Mouse (Mus musculus) limb, embryonic 15.5 days (tissue): ENCODE results near the gene Gm47289. TPM values are rescaled to one million over a fixed set of nuclear protein-coding genes. Genes with fewer than 3 reads are reported as not detected.

Experiments
- ATAC-seq: fragments of 200-750 bp; cut with Nextera tagmentation; 2 replicates; pipeline ENCODE4 v1.8.0; 2017; ENCODE audit warnings: low read depth, moderate TSS enrichment; ENCODE audit not compliant: insufficient number of reproducible peaks, low FRiP score, low TSS enrichment
- H3K27ac ChIP-seq: fragments of 300-500 bp; sonication (generic); 2 replicates; pipeline ENCODE4 v1.5.1; 2015; ENCODE audit warnings: moderate library complexity, mild to moderate bottlenecking, inconsistent platforms
- H3K27me3 ChIP-seq: fragments of 300-500 bp; sonication (generic); 2 replicates; pipeline ENCODE4 v1.6.1; 2015; ENCODE audit warnings: inconsistent platforms
- H3K36me3 ChIP-seq: fragments of 300-500 bp; sonication (generic); 2 replicates; pipeline ENCODE4 v1.6.1; 2015; ENCODE audit warnings: inconsistent platforms
- H3K4me1 ChIP-seq: fragments of 300-500 bp; sonication (generic); 2 replicates; pipeline ENCODE4 v1.6.1; 2015; ENCODE audit warnings: inconsistent platforms
- H3K4me2 ChIP-seq: fragments of 300-500 bp; sonication (generic); 2 replicates; pipeline ENCODE4 v1.6.1; 2015; ENCODE audit warnings: mild to moderate bottlenecking, inconsistent platforms
- H3K4me3 ChIP-seq: fragments of 300-500 bp; sonication (generic); 2 replicates; pipeline ENCODE4 v1.5.1; 2015; ENCODE audit warnings: mild to moderate bottlenecking, inconsistent platforms
- H3K9ac ChIP-seq: fragments of 300-500 bp; sonication (generic); 2 replicates; pipeline ENCODE4 v1.6.1; 2015; ENCODE audit warnings: inconsistent platforms
- H3K9me3 ChIP-seq: fragments of 300-500 bp; sonication (generic); 2 replicates; pipeline ENCODE4 v1.6.1; 2016; ENCODE audit warnings: inconsistent platforms
- WGBS: fragments of 180-500 bp; shearing (Covaris S2); methylation state at CpG from one replicate; pipeline ENCODE4 v1.1.7; 2015; 5-methylcytosine and 5-hydroxymethylcytosine counted together
- polyA plus RNA-seq: library from polyadenylated mRNA; unstranded; fragments of >200 nt; fragmentation: Nextera tagmentation; extraction: Ambion mirVana; gene quantifications from 2 replicates; pipeline ENCODE4 v1.2.1, GENCODE M21; 2015

Gene Gm47289
- polyA plus RNA-seq, 1 experiment from 2014 or later, result not detected

DNA sequence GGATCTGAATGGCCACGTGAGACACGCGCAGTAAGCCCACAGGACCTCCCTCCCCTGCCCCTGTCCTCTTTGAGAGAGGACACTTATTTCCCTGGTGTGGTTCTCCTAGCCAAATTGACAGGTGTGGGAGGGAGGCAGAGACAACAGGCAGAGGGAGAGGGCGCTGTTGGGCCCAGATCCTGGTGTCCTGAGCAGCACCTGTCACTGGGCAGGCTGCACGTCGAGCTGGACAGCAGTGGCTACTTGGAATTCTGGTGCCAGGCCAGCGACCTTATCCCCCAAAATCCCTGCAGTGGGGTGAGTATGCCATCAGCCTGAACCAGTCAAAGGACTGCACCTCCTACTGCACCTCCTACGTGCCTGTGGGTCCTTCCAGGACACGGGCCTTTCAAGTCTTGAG lies 15.6 kb upstream of the Gm47289 start:
- no peaks in the 10 kb centered on the region for H3K27me3 ChIP-seq
- no peaks in the 10 kb centered on the region for H3K9me3 ChIP-seq
- H3K9ac ChIP-seq, result no peak overlapping the region
- no peaks in the 10 kb centered on the region for H3K4me1 ChIP-seq
- no peak overlapping the region for H3K4me2 ChIP-seq
- H3K4me3 ChIP-seq, result no peak overlapping the region
- WGBS, result 79% methylated on average over 9 of the region's 9 CpGs
- no peak overlapping the region for H3K27ac ChIP-seq
- H3K36me3 ChIP-seq, result no peaks in the 10 kb centered on the region
- no peak for ATAC-seq

DNA sequence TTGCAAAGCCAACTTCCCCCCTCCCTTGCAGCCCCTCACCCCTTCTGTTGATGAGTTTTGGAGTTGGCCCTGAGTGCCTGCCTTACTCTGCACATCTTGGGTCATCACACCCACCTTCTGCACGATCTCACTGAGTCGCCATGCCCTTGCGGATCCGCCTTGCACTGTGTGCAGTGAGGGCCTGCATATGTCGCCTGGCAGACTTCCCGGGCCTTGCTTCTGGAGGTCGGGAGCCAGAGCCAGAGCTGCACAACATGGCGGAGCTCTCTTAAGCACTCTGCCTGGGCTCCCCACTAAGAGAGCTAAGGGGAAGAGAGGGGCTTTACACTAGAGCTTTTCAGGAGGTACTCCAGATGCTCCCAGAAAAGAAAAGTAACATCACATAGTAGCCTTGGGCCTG lies 14.3 kb upstream of the Gm47289 start:
- ATAC-seq, result no peak
- Histone ChIP-seq H3K36me3 (no peaks in the 10 kb centered on the region), H3K4me1 (no peaks in the 10 kb centered on the region), H3K9ac (no peak overlapping the region), H3K27ac (no peak overlapping the region), H3K4me3 (no peak overlapping the region), H3K9me3 (no peaks in the 10 kb centered on the region), H3K27me3 (no peaks in the 10 kb centered on the region), H3K4me2 (no peak overlapping the region)
- WGBS, result 87% methylated on average over 8 of the region's 8 CpGs

DNA sequence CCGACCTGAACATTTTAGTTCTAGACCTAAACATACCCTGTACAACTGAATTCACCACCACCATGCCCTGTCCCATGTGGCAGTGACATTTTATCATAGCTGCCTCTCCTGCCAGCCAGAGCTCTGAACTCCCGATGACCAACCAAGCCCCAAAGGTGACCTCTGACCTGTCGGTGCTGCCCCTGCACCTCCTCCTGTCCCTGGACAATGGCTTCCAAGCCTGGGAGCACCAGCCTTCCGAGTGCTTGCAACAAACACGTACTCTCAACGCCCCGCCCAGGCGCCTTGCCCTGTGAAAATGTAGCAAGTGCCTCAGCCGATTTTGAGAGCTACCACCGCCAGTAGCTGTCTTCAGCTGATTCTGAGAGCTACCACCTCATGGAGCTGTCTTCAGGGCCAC lies 13.8 kb upstream of the Gm47289 start:
- 67% methylated on average over 10 of the region's 10 CpGs for WGBS

DNA sequence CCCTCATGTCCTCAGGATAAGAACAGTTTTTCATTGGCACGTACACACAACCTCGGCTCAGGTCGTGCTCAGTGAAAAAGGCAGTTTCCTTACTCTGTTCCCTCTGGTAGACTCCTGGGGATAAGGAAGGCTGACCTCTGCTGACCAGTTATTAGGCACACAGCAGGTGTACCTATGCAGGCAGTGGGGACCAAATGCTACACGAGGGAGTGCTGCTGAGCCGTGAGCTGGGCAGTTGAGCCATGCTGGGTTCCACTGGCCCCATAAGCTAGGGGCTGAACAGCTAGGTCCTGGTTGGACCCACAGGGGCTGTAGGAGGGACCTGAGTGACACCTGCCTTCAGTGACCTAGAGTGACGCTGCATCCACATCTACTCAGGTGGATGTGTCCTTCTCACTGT lies 13.3 kb upstream of the Gm47289 start:
- no peak overlapping the region for H3K9ac ChIP-seq
- no peak overlapping the region for H3K4me3 ChIP-seq

More for the DNA sequence above, 13.8 kb upstream of the Gm47289 start:
- no peaks in the 10 kb centered on the region for H3K4me1 ChIP-seq
- H3K27me3 ChIP-seq, result no peaks in the 10 kb centered on the region
- no peaks in the 10 kb centered on the region for H3K36me3 ChIP-seq
- no peak overlapping the region for H3K4me3 ChIP-seq
- no peak for ATAC-seq
- H3K9ac ChIP-seq, result no peak overlapping the region
- no peak overlapping the region for H3K27ac ChIP-seq
- H3K9me3 ChIP-seq, result no peaks in the 10 kb centered on the region
- no peak overlapping the region for H3K4me2 ChIP-seq

DNA sequence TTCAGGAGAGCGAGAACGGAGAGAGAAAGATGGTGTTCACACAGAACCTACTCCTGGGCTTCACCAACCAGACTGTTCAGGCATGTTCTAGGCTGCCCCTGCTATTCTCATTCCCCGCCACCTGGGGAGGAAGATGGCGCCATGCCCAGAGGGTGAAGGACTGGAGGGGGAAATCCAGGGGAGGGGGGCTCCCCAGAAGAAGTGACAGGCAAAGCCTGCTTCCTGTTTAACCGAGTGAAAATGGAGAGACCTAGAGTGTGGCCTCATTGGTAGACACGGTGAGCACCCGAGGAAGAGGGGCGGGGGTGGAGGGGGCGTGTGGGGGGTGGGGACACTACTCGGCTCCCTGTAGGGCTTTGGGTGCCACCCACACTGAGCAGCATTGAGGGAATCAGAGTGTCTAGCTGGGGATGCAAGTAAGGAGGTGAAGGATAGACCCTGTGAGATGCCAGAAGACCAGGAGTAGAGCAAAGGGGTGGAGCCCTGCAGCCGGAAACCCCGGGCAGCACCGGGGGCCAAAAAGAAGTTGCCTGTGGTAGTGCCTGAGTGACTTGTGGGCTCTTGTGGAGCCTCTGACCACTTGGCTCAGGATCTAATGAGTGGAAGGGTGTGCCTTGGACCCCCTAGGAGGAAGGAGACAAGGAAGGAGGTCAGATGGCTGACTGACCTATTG lies 12.7 kb upstream of the Gm47289 start:
- Histone ChIP-seq H3K4me1 (no peaks in the 10 kb centered on the region), H3K27me3 (no peaks in the 10 kb centered on the region), H3K36me3 (no peaks in the 10 kb centered on the region), H3K27ac (no peak overlapping the region), H3K4me2 (no peak overlapping the region), H3K9me3 (no peaks in the 10 kb centered on the region), H3K4me3 (no peak overlapping the region), H3K9ac (no peak overlapping the region)
- 66% methylated on average over 13 of the region's 13 CpGs for WGBS
- no peak for ATAC-seq

More for the DNA sequence above, 13.3 kb upstream of the Gm47289 start:
- Histone ChIP-seq H3K36me3 (no peaks in the 10 kb centered on the region), H3K4me1 (no peaks in the 10 kb centered on the region), H3K4me2 (no peak overlapping the region), H3K9me3 (no peaks in the 10 kb centered on the region), H3K27me3 (no peaks in the 10 kb centered on the region), H3K27ac (no peak overlapping the region)
- 70% methylated on average over 6 of the region's 6 CpGs for WGBS
- ATAC-seq, result no peak

DNA sequence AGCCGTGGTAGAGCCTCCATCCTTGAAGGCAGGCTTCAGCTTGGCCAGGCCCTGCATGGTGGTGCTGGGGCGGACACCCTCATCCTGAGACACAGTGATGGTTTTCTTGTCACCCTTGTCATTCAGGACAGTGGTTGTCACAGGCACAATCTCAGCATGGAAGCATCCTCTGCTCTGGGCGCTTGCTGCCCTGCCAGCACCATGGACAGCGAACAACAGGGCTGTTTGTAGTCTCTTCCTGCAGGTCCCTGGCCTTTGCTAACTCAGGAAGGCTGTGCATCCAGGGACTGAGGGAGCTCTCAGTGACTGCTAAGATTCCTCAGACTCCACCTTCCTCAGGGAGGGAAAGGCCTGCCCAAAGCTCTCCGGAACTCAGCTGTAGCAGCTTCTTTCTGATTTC lies 9.4 kb upstream of the Gm47289 start:
- Histone ChIP-seq H3K36me3 (no peaks in the 10 kb centered on the region), H3K4me3 (no peak overlapping the region), H3K9ac (no peak overlapping the region), H3K4me2 (no peak overlapping the region), H3K4me1 (no peaks in the 10 kb centered on the region), H3K27me3 (no peaks in the 10 kb centered on the region), H3K27ac (no peak overlapping the region), H3K9me3 (no peaks in the 10 kb centered on the region)
- 34% methylated on average over 5 of the region's 5 CpGs for WGBS
- no peak for ATAC-seq

DNA sequence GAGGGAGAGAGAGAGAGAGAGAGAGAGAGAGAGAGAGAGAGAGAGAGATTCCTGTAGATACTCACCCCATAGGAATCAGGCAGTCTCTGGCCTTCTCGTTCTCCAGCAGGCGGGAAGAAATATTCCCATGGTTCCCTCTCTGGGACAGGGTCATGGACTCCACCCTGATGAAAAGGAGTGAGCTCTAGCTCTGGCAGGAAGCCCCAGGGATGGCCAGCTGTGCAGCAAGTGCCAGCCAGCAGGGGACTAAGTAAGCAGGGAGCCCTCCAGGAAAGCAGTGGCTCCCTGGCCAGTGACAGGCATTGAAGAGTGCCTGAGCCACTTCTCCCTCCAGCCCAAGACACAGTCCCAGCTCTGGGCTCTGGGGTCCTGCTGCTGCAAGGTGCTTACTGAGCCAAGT lies 7.2 kb upstream of the Gm47289 start:
- Histone ChIP-seq H3K4me2 (no peak overlapping the region), H3K4me3 (no peak overlapping the region), H3K27ac (no peak overlapping the region), H3K4me1 (peaks cover 11% of the 10 kb centered on the region; the same call in 1 of the 2 replicates), H3K36me3 (no peaks in the 10 kb centered on the region), H3K9me3 (no peaks in the 10 kb centered on the region), H3K9ac (no peak overlapping the region), H3K27me3 (peaks cover 19% of the 10 kb centered on the region)
- ATAC-seq, result no peak
- WGBS, result 55% methylated on average over 2 of the region's 2 CpGs

DNA sequence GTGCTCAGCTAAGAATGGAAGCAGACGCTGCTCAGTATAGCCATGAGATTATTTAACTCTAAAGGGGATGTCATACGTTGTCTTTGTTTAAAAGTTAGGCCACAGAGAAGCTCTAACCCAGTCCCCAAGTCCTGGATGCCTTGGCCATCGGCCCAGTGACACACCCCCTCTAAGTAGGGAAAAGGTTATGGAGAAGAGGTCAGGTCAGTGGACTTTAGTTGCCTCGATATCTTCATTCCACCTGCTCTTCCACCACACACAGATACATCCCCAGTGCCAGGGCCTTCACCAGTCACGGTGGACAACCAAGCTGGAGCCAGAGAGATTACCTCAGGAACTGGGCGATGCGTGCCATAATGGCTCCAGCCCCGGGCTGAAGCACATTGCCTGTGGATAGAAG lies 3.5 kb upstream of the Gm47289 start:
- H3K27me3 ChIP-seq, result peaks cover 22% of the 10 kb centered on the region
- H3K36me3 ChIP-seq, result no peaks in the 10 kb centered on the region
- no peak overlapping the region for H3K4me3 ChIP-seq
- peaks cover 11% of the 10 kb centered on the region; the same call in 1 of the 2 replicates for H3K4me1 ChIP-seq
- no peak overlapping the region for H3K27ac ChIP-seq
- H3K9me3 ChIP-seq, result no peaks in the 10 kb centered on the region
- no peak for ATAC-seq
- H3K4me2 ChIP-seq, result no peak overlapping the region
- WGBS, result 80% methylated on average over 8 of the region's 8 CpGs
- H3K9ac ChIP-seq, result no peak overlapping the region

DNA sequence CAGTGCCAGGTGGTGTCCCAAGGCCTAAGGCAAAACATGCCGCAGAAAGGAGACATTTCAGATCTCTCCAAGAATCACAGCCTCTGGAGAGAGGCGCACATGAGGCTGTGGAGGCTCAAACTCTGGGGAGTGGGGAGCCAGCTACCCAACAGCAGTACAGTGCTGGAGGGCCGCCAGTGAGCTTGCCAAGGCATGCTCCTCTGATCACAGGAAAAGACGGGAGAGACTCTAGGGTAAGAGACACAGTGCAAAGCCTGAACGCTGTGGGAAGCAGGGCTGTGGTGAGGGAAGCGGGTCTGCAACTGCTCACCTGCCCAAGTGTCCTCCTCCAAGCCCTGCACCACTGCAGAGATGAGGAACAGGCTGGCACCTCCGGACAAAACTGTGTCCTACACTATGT lies 3.1 kb upstream of the Gm47289 start:
- Histone ChIP-seq H3K9ac (no peak overlapping the region), H3K27ac (no peak overlapping the region), H3K4me2 (0 out of 2 replicates have a peak overlapping the region, but pooled peaks have one; percentile 71), H3K9me3 (no peaks in the 10 kb centered on the region), H3K36me3 (no peaks in the 10 kb centered on the region), H3K4me3 (no peak overlapping the region), H3K27me3 (peaks cover 22% of the 10 kb centered on the region), H3K4me1 (peaks cover 11% of the 10 kb centered on the region; the same call in 1 of the 2 replicates)
- WGBS, result 44% methylated on average over 7 of the region's 7 CpGs
- no peak for ATAC-seq

DNA sequence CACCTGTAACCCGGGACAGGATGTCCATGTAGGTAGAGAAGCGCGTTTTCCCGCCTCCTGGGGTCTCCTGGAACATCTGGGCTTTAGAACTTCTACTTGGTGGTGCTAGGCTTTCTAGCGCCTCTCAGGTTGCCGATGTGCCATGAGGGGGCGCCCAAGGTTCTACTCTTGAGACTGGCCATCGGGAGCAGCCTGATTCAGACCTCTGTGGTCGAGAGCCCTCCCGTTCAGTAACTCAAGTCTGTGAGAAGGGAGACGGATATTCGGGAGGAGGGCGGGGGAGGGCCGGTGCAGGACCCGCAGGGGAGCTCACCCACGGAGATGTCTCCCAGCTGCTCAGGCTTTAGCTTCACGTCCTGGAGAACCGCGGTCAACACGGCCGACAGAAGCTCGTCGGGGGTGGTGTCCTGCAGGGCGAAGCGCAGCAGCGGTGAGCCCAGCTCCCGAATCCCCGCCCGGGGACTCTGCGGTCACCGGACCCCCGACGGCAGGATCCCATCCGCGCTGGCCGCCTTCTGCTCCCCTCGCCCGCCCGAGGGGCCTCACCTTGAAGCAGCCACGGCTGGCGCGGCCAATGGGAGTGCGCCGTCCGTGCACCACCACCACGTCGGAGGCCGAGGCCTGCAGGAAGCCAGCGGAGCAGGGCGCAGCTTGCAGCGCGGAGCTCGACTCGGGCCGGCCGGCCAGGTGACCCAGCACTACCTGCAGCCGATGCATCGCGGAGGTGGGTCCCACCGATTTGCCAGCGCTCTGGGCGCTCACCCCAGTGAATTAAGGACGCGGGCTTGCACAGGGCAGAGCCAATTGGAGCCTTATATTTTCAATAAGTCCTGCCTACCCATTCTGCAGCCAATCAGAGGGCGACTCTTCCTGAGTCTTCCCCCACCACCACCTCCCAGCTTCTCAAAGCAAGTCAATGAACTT lies 2.4 kb upstream of the Gm47289 start, which contains the start of gene Acaa1b:
Acaa1b (minus strand) TSS at position 816 of the 924 bp plus-strand sequence.
- peaks cover 11% of the 10 kb centered on the region; the same call in 1 of the 2 replicates for H3K4me1 ChIP-seq
- H3K9me3 ChIP-seq, result no peaks in the 10 kb centered on the region
- 0 out of 2 replicates have a peak within 1 kb of the TSS, but pooled peaks have one; percentile 23 for H3K9ac ChIP-seq
- WGBS, result 1% methylated on average over 65 of the region's 65 CpGs
- no peaks in the 10 kb centered on the region for H3K36me3 ChIP-seq
- no peak within 1 kb of the TSS for H3K27ac ChIP-seq
- peaks cover 22% of the 10 kb centered on the region for H3K27me3 ChIP-seq
- peak within 1 kb of the TSS; percentile 71 for H3K4me2 ChIP-seq
- H3K4me3 ChIP-seq, result peak within 1 kb of the TSS; percentile 55
- ATAC-seq, result peak; percentile 71; the same call in 1 of the 2 replicates

DNA sequence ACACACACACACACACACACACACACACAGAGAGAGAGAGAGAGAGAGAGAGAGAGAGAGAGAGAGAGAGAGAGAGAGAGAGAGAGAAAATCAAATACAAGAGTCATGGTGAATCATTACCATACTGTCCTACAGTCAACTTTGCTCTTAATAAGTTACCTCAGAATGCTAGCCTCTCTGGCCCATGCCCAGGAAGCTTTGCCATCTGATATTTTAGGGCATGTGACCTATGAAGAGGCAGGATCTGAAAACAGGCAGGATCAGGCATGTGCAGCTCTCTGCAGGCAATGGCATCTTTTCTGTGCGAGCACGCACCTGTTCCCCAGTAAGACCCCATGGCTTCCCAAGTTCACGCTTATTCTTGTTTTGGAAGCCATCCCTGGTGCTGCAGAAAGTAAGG lies 1.7 kb downstream of the Gm47289 start:
- H3K36me3 ChIP-seq, result no peaks in the 10 kb centered on the region
- WGBS, result 84% methylated on average over 3 of the region's 3 CpGs
- peaks cover 14% of the 10 kb centered on the region for H3K27me3 ChIP-seq
- H3K4me1 ChIP-seq, result peaks cover 11% of the 10 kb centered on the region; the same call in 1 of the 2 replicates
- H3K4me2 ChIP-seq, result no peak overlapping the region
- H3K4me3 ChIP-seq, result no peak overlapping the region
- H3K9me3 ChIP-seq, result no peaks in the 10 kb centered on the region
- H3K9ac ChIP-seq, result no peak overlapping the region
- H3K27ac ChIP-seq, result no peak overlapping the region
- no peak for ATAC-seq

DNA sequence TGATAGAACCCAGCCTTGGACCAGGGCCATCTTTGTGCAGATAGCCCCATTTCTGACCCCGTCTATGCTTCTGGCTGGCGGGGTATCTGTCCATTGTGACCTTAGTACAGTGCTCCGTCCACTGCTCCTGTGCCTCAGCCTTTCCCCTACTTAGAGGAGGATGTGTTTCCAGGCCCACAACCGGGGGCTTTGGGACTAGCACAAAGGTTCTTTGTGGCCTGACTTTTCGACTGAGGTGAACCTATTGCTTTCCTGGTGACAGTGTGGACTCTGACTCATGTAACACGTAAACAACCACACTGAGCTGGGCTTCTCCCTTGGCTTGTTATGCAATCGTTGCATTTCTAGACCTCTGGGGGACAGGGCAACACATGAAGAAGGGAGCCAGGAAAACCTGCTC lies 5.8 kb downstream of the Gm47289 start:
- Histone ChIP-seq H3K4me3 (no peak overlapping the region), H3K36me3 (no peaks in the 10 kb centered on the region), H3K4me1 (no peaks in the 10 kb centered on the region), H3K27me3 (no peaks in the 10 kb centered on the region), H3K27ac (no peak overlapping the region), H3K9me3 (no peaks in the 10 kb centered on the region), H3K9ac (no peak overlapping the region), H3K4me2 (no peak overlapping the region)
- no peak for ATAC-seq
- WGBS, result 80% methylated on average over 7 of the region's 7 CpGs
